Mouse (Mus musculus): ENCODE results near the gene Ppp1r26. TPM values are rescaled to one million over a fixed set of nuclear protein-coding genes. Genes with fewer than 3 reads are reported as not detected.
"Not testable (repeated sequence)": the region's sequence is repeated elsewhere in the genome, so short reads cannot be mapped to it uniquely, and the experiment has no call there.

Gene Ppp1r26
- total and polyA plus RNA-seq, 2 experiments from 2014 or later = 2.0 to 4.4 TPM

GRCm38 (mm10) chr2:28470591-28470990 is 24.0 kb downstream of the Ppp1r26 start:
- TF ChIP-seq CTCF (IDR thresholded peaks at IDR 0.05; ENCODE audit: low read depth) (no peak), EP300 (IDR thresholded peaks at IDR 0.05; ENCODE audit: low read depth) (no peak)
- no peak overlapping the region for H3K4me3 ChIP-seq (ENCODE audit: low read depth, low read length)
- no peak overlapping the region for H3K4me2 ChIP-seq (ENCODE audit: low read depth, low read length)
- H3K9me3 ChIP-seq (replicated peaks; ENCODE audit: control insufficient read depth, low read length) = no peaks in the 10 kb centered on the region; the same call in 1 of the 2 replicates
- H3K4me1 ChIP-seq (ENCODE audit: control insufficient read depth, insufficient read depth) = peaks cover 6% of the 10 kb centered on the region; the same call in 1 of the 2 replicates
- H3K27me3 ChIP-seq (ENCODE audit: control insufficient read depth, insufficient read depth, low read length) = no peaks in the 10 kb centered on the region
- DNase-seq (ENCODE audit: low spot score) (no peak), ATAC-seq (ENCODE audit: insufficient read depth, low read depth) (no peak)
- H3K36me3 ChIP-seq (replicated peaks; ENCODE audit: control insufficient read depth, insufficient read depth, low read length) = peaks cover 27% of the 10 kb centered on the region
- no peak overlapping the region for H3K27ac ChIP-seq (ENCODE audit: low read depth)
- no peak overlapping the region for H3K9ac ChIP-seq (replicated peaks; ENCODE audit: low read depth, low read length)
- WGBS = 96% methylated on average over 2 of the region's 2 CpGs

DNA sequence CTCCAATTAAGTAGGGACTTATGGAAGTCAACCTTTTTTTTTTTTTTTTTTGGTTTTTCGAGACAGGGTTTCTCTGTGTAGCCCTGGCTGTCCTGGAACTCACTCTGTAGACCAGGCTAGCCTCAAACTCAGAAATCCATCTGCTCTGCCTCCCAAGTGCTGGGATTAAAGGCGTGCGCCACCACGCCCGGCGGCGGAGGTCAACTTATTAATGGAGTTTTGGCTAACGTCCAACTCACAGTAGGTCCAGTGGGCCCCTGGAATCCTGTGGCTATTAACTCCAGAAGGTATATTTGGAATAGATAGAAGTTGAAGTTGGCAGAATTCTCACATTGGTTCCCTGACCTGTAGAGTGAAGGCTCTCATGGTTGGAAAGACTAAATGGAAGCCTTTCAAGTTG is 25.4 kb downstream of the Ppp1r26 start:
- not testable (repeated sequence) for H3K4me2 ChIP-seq (ENCODE audit: low read depth, low read length); H3K27ac ChIP-seq (ENCODE audit: low read depth); H3K27me3 ChIP-seq (ENCODE audit: control insufficient read depth, insufficient read depth, low read length); H3K4me1 ChIP-seq (ENCODE audit: control insufficient read depth, insufficient read depth); H3K4me3 ChIP-seq (ENCODE audit: low read depth, low read length); H3K9me3 ChIP-seq (replicated peaks; ENCODE audit: control insufficient read depth, low read length); H3K9ac ChIP-seq (replicated peaks; ENCODE audit: low read depth, low read length); DNase-seq (ENCODE audit: low spot score); ATAC-seq (ENCODE audit: insufficient read depth, low read depth)
- H3K36me3 ChIP-seq (replicated peaks; ENCODE audit: control insufficient read depth, insufficient read depth, low read length) = peaks cover 27% of the 10 kb centered on the region
- WGBS = 88% methylated on average over 8 of the region's 8 CpGs

DNA sequence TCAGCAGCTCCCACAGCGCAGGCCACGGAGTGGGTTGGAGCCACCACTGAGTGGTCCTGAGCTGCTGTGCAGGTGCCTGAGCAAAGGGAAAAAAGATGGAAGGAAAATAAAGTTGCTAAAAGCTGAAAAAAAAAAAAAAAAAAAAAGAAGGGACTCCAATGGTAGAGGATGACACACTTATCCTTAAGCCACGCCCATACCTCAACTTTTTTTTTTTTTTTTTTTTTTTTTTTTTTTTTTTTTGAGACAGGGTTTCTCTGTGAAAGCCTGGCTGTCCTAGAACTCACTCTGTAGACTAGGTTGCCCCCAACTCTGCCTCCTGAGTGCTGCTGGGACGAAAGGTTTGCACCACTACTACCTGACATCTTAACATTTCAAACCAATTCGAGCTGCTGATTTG is 31.4 kb downstream of the Ppp1r26 start:
- H3K4me1 ChIP-seq (ENCODE audit: control insufficient read depth, insufficient read depth); DNase-seq (ENCODE audit: low spot score); H3K27me3 ChIP-seq (ENCODE audit: control insufficient read depth, insufficient read depth, low read length); H3K9ac ChIP-seq (replicated peaks; ENCODE audit: low read depth, low read length); H3K9me3 ChIP-seq (replicated peaks; ENCODE audit: control insufficient read depth, low read length); ATAC-seq (ENCODE audit: insufficient read depth, low read depth); H3K36me3 ChIP-seq (replicated peaks; ENCODE audit: control insufficient read depth, insufficient read depth, low read length); H3K4me2 ChIP-seq (ENCODE audit: low read depth, low read length); H3K4me3 ChIP-seq (ENCODE audit: low read depth, low read length); H3K27ac ChIP-seq (ENCODE audit: low read depth): not testable (repeated sequence)
- WGBS = 89% methylated on average over 5 of the region's 5 CpGs

DNA sequence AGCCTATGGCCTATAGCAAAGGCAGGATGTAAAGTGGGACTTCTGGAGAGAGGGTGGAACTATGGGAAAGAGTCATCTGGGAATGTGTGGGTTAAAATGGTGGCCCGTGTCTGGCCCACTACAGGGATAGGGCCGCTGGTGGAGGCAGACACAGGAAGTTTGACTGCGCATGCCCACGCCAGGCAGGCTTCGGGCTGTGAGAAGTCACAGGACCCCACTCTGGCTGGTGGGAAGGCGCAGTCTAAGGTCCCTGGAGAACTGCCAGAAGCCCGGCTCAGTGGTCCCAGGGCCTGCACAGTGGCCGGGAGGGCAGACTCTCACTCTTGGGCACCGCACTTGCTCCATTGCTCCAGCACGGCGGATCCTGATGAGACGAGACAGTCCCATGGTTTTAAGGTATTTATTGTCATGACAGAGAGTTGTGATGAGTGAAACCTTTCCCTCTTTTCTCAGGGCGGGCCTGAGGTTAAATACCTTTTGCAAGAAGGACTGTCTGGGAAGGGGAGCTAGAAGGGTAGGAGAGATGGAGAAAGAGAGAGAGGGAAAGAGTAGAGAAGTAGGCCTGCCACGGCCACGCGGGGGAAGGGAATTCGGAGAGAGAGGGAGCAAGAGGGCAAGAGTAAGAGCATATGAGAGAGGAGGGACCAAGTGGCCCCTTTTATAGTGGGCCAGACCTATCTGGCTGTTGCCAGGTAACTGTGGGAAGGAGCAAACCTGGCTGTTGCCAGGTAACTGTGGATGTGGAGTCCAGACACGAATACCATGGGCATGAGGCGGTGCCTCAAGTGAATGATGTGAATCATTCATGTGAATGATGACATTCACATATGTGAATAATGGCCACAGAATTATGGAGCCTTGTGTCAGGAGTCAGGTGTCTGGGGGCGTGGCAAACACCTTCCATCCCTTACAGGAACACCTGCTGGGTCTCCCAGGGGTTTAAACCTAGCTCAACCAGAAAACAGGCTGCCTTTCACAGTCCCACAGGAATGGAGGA is 32.9 kb downstream of the Ppp1r26 start:
- no peak for ATAC-seq (ENCODE audit: insufficient read depth, low read depth)
- H3K36me3 ChIP-seq (replicated peaks; ENCODE audit: control insufficient read depth, insufficient read depth, low read length) = no peaks in the 10 kb centered on the region
- H3K27me3 ChIP-seq (ENCODE audit: control insufficient read depth, insufficient read depth, low read length) = no peaks in the 10 kb centered on the region
- no peak overlapping the region for H3K27ac ChIP-seq (ENCODE audit: low read depth)
- no peak overlapping the region for H3K4me3 ChIP-seq (ENCODE audit: low read depth, low read length)
- H3K9ac ChIP-seq (replicated peaks; ENCODE audit: low read depth, low read length) = no peak overlapping the region
- H3K9me3 ChIP-seq (replicated peaks; ENCODE audit: control insufficient read depth, low read length) = no peaks in the 10 kb centered on the region
- DNase-seq (ENCODE audit: low spot score) = no peak
- 72% methylated on average over 20 of the region's 20 CpGs for WGBS
- TF ChIP-seq CTCF (IDR thresholded peaks at IDR 0.05; ENCODE audit: low read depth) = no peak
- TF ChIP-seq EP300 (IDR thresholded peaks at IDR 0.05; ENCODE audit: low read depth) = no peak
- no peaks in the 10 kb centered on the region for H3K4me1 ChIP-seq (ENCODE audit: control insufficient read depth, insufficient read depth)
- no peak overlapping the region for H3K4me2 ChIP-seq (ENCODE audit: low read depth, low read length)

GRCm38 (mm10) chr2:28483861-28484260 is 37.3 kb downstream of the Ppp1r26 start:
- no peak overlapping the region for H3K27ac ChIP-seq (ENCODE audit: low read depth)
- ATAC-seq (ENCODE audit: insufficient read depth, low read depth) = no peak
- TF ChIP-seq CTCF (IDR thresholded peaks at IDR 0.05; ENCODE audit: low read depth) (no peak), EP300 (IDR thresholded peaks at IDR 0.05; ENCODE audit: low read depth) (no peak)
- H3K4me2 ChIP-seq (ENCODE audit: low read depth, low read length) = no peak overlapping the region
- DNase-seq (ENCODE audit: low spot score) = no peak
- no peaks in the 10 kb centered on the region for H3K9me3 ChIP-seq (replicated peaks; ENCODE audit: control insufficient read depth, low read length)
- H3K4me1 ChIP-seq (ENCODE audit: control insufficient read depth, insufficient read depth) = no peaks in the 10 kb centered on the region
- H3K27me3 ChIP-seq (ENCODE audit: control insufficient read depth, insufficient read depth, low read length) = no peaks in the 10 kb centered on the region
- no peaks in the 10 kb centered on the region for H3K36me3 ChIP-seq (replicated peaks; ENCODE audit: control insufficient read depth, insufficient read depth, low read length)
- no peak overlapping the region for H3K9ac ChIP-seq (replicated peaks; ENCODE audit: low read depth, low read length)
- H3K4me3 ChIP-seq (ENCODE audit: low read depth, low read length) = no peak overlapping the region
- 67% methylated on average over 2 of the region's 2 CpGs for WGBS

GRCm38 (mm10) chr2:28494521-28494920 is 47.9 kb downstream of the Ppp1r26 start:
- no peak overlapping the region for H3K4me3 ChIP-seq (ENCODE audit: low read depth, low read length)
- DNase-seq (ENCODE audit: low spot score) (no peak), ATAC-seq (ENCODE audit: insufficient read depth, low read depth) (no peak)
- no peak overlapping the region for H3K4me2 ChIP-seq (ENCODE audit: low read depth, low read length)
- TF ChIP-seq EP300 (IDR thresholded peaks at IDR 0.05; ENCODE audit: low read depth) (no peak), CTCF (IDR thresholded peaks at IDR 0.05; ENCODE audit: low read depth) (no peak)
- no peak overlapping the region for H3K27ac ChIP-seq (ENCODE audit: low read depth)
- no peaks in the 10 kb centered on the region for H3K9me3 ChIP-seq (replicated peaks; ENCODE audit: control insufficient read depth, low read length)
- no peak overlapping the region for H3K9ac ChIP-seq (replicated peaks; ENCODE audit: low read depth, low read length)
- WGBS = 70% methylated on average over 2 of the region's 2 CpGs
- no peaks in the 10 kb centered on the region for H3K27me3 ChIP-seq (ENCODE audit: control insufficient read depth, insufficient read depth, low read length)
- H3K36me3 ChIP-seq (replicated peaks; ENCODE audit: control insufficient read depth, insufficient read depth, low read length) = no peaks in the 10 kb centered on the region
- H3K4me1 ChIP-seq (ENCODE audit: control insufficient read depth, insufficient read depth) = no peaks in the 10 kb centered on the region

Measured in heart, postnatal 0 days (tissue).